Mouse (Mus musculus) gastrocnemius, adult 2 months (tissue): ENCODE measurements at regions not wholly inside any gene's neighbourhood (a gene's known extent, or its start where the extent isn't known, plus 50 kb on each side); places are given as distances from the start of the nearest gene placed in this dataset.

Source experiments
- DNase-seq: peaks from one replicate; pipeline ENCODE4 v3.0.0; 2022
- H3K27ac ChIP-seq: fragments of 200-600 bp; 2 replicates; pipeline ENCODE4 v1.8.1; 2022; ENCODE audit warnings: mild to moderate bottlenecking
- H3K4me3 ChIP-seq: fragments of 200-600 bp; 2 replicates; pipeline ENCODE4 v1.8.1; 2022; ENCODE audit warnings: mild to moderate bottlenecking, moderate library complexity
- CTCF ChIP-seq: fragments of 200-600 bp; IDR thresholded peaks from 2 replicates; pipeline ENCODE4 v1.8.1; 2022; ENCODE audit warnings: antibody characterized with exemption, mild to moderate bottlenecking, moderate library complexity
- intact Hi-C: fragments of 180-260 bp; cut with DNase I; formaldehyde crosslinking; loops from one replicate; pipeline ENCODE4 v1.15.1; 2025

- Histone ChIP-seq H3K27ac (no peak overlapping the region), H3K4me3 (no peak overlapping the region)
- TF ChIP-seq CTCF: no peak
- DNase-seq: no peak
- intact Hi-C loops: no loop called here
These were observed 217.1 kb downstream of the 4933412E24Rik start for GRCm38 (mm10) chr15:59799124-59799815.

- intact Hi-C loops: no loop called here
- TF ChIP-seq CTCF: no peak
These were observed 217.9 kb downstream of the 4933412E24Rik start for GRCm38 (mm10) chr15:59798486-59798885.

GRCm38 (mm10) chr15:59795717-59796116 lies 220.7 kb downstream of the 4933412E24Rik start:
- peak overlapping the region; percentile 85 for H3K27ac ChIP-seq
- peak; percentile 79 for DNase-seq
- intact Hi-C loops: no loop called here
- no peak for TF ChIP-seq CTCF
- peak overlapping the region; percentile 47 for H3K4me3 ChIP-seq

More at GRCm38 (mm10) chr15:59798486-59798885, 217.9 kb downstream of the 4933412E24Rik start:
- no peak for DNase-seq
- Histone ChIP-seq H3K27ac (no peak overlapping the region), H3K4me3 (no peak overlapping the region)

GRCm38 (mm10) chr15:59794871-59795270 lies 221.5 kb downstream of the 4933412E24Rik start:
- intact Hi-C loops: no loop called here
- H3K27ac ChIP-seq: peak overlapping the region; percentile 85

GRCm38 (mm10) chr15:59786706-59787425 lies 229.5 kb downstream of the 4933412E24Rik start:
- DNase-seq: no peak
- no peak for TF ChIP-seq CTCF
- H3K27ac ChIP-seq: no peak overlapping the region
- H3K4me3 ChIP-seq: no peak overlapping the region
- intact Hi-C loops: no loop called here

More at GRCm38 (mm10) chr15:59794871-59795270, 221.5 kb downstream of the 4933412E24Rik start:
- TF ChIP-seq CTCF: no peak
- DNase-seq: no peak
- no peak overlapping the region for H3K4me3 ChIP-seq

- TF ChIP-seq CTCF: no peak
- Histone ChIP-seq H3K4me3 (no peak overlapping the region), H3K27ac (no peak overlapping the region)
- intact Hi-C loops: no loop called here
- DNase-seq: no peak
These were observed 230.4 kb downstream of the 4933412E24Rik start for GRCm38 (mm10) chr15:59785981-59786380.

GRCm38 (mm10) chr15:59784556-59784929 lies 231.9 kb downstream of the 4933412E24Rik start:
- intact Hi-C loops: loop anchor here (5.0 kb wide), 1 partner anchor 97 kb away; no protein-coding TSS in a partner anchor
- no peak for TF ChIP-seq CTCF
- DNase-seq: no peak
- Histone ChIP-seq H3K4me3 (peak overlapping the region; percentile 38; the same call in 1 of the 2 replicates), H3K27ac (peak overlapping the region; percentile 77)

- TF ChIP-seq CTCF: no peak
- intact Hi-C loops: loop anchor here (5.0 kb wide), 1 partner anchor 97 kb away; no protein-coding TSS in a partner anchor
- peak; percentile 80 for DNase-seq
- peak overlapping the region; percentile 77 for H3K27ac ChIP-seq
- H3K4me3 ChIP-seq: peak overlapping the region; percentile 38
These were observed 232.4 kb downstream of the 4933412E24Rik start for GRCm38 (mm10) chr15:59783782-59784555.

- DNase-seq: no peak
- intact Hi-C loops: loop anchor here (5.0 kb wide), 1 partner anchor 96 kb away; no protein-coding TSS in a partner anchor
- TF ChIP-seq CTCF: no peak
- Histone ChIP-seq H3K27ac (peak overlapping the region; percentile 31; the same call in 1 of the 2 replicates), H3K4me3 (no peak overlapping the region)
These were observed 233.0 kb downstream of the 4933412E24Rik start for GRCm38 (mm10) chr15:59783393-59783781.

GRCm38 (mm10) chr15:59780506-59780905 lies 235.9 kb downstream of the 4933412E24Rik start:
- intact Hi-C loops: loop anchor here (5.0 kb wide), 1 partner anchor 93 kb away; no protein-coding TSS in a partner anchor
- Histone ChIP-seq H3K27ac (no peak overlapping the region), H3K4me3 (no peak overlapping the region)
- TF ChIP-seq CTCF: no peak
- DNase-seq: no peak

- TF ChIP-seq CTCF: no peak
- DNase-seq: peak; percentile 91
- intact Hi-C loops: no loop called here
- H3K4me3 ChIP-seq: no peak overlapping the region
- H3K27ac ChIP-seq: peak overlapping the region; percentile 78
These were observed 239.0 kb downstream of the 4933412E24Rik start for GRCm38 (mm10) chr15:59777307-59777871.

- no peak for TF ChIP-seq CTCF
- no peak overlapping the region for H3K4me3 ChIP-seq
- intact Hi-C loops: no loop called here
- peak; percentile 31 for DNase-seq
- peak overlapping the region; percentile 78 for H3K27ac ChIP-seq
These were observed 240.6 kb downstream of the 4933412E24Rik start for GRCm38 (mm10) chr15:59775781-59776180.
